Mouse (Mus musculus): ENCODE results near the gene Banf2. TPM values are rescaled to one million over a fixed set of nuclear protein-coding genes. Genes with fewer than 3 reads are reported as not detected.
A peak's percentile ranks its signal among the peaks of the same experiment; 100 is the strongest.

Gene Banf2
- total RNA-seq (2015; ENCODE audit: low replicate concordance) (not detected in 2 replicates), total RNA-seq (2017; ENCODE audit: low replicate concordance) (not detected in 2 replicates)

GRCm38 (mm10) chr2:144032664-144033063, at the start of gene Banf2:
Gene Banf2, plus strand, starts transcription at chr2:144033059.
- no peak for ATAC-seq (replicated peaks; ENCODE audit: low FRiP score, poor library complexity, severe bottlenecking)

- no peak for ATAC-seq (replicated peaks; ENCODE audit: low FRiP score, poor library complexity, severe bottlenecking)
Observed at GRCm38 (mm10) chr2:143983482-143983881, 49.4 kb upstream of the Banf2 start.

GRCm38 (mm10) chr2:143987485-143987884, 45.4 kb upstream of the Banf2 start:
- ATAC-seq (replicated peaks; ENCODE audit: low FRiP score, poor library complexity, severe bottlenecking) = no peak

- ATAC-seq (replicated peaks; ENCODE audit: low FRiP score, poor library complexity, severe bottlenecking) = no peak
Observed at GRCm38 (mm10) chr2:143988016-143988415, 44.8 kb upstream of the Banf2 start.

- no peak for ATAC-seq (replicated peaks; ENCODE audit: low FRiP score, poor library complexity, severe bottlenecking)
Observed at GRCm38 (mm10) chr2:143990997-143991396, 41.9 kb upstream of the Banf2 start.

- ATAC-seq (replicated peaks; ENCODE audit: low FRiP score, poor library complexity, severe bottlenecking) = no peak
Observed at GRCm38 (mm10) chr2:143991964-143992672, 40.7 kb upstream of the Banf2 start.

- no peak for ATAC-seq (replicated peaks; ENCODE audit: low FRiP score, poor library complexity, severe bottlenecking)
Observed at GRCm38 (mm10) chr2:143992977-143993376, 39.9 kb upstream of the Banf2 start.

GRCm38 (mm10) chr2:144002229-144002984, 30.5 kb upstream of the Banf2 start:
- ATAC-seq (replicated peaks; ENCODE audit: low FRiP score, poor library complexity, severe bottlenecking) = no peak

- no peak for ATAC-seq (replicated peaks; ENCODE audit: low FRiP score, poor library complexity, severe bottlenecking)
Observed at GRCm38 (mm10) chr2:144003544-144003943, 29.3 kb upstream of the Banf2 start.

- ATAC-seq (replicated peaks; ENCODE audit: low FRiP score, poor library complexity, severe bottlenecking) = no peak
Observed at GRCm38 (mm10) chr2:144005166-144005955, 27.5 kb upstream of the Banf2 start.

GRCm38 (mm10) chr2:144006686-144007085, 26.2 kb upstream of the Banf2 start:
- ATAC-seq (replicated peaks; ENCODE audit: low FRiP score, poor library complexity, severe bottlenecking) = no peak

- ATAC-seq (replicated peaks; ENCODE audit: low FRiP score, poor library complexity, severe bottlenecking) = no peak
Observed at GRCm38 (mm10) chr2:144007211-144007610, 25.6 kb upstream of the Banf2 start.

GRCm38 (mm10) chr2:144009081-144009480, 23.8 kb upstream of the Banf2 start:
- no peak for ATAC-seq (replicated peaks; ENCODE audit: low FRiP score, poor library complexity, severe bottlenecking)

GRCm38 (mm10) chr2:144009551-144010281, 23.1 kb upstream of the Banf2 start:
- no peak for ATAC-seq (replicated peaks; ENCODE audit: low FRiP score, poor library complexity, severe bottlenecking)

- ATAC-seq (replicated peaks; ENCODE audit: low FRiP score, poor library complexity, severe bottlenecking) = peak; percentile 68
Observed at GRCm38 (mm10) chr2:144010282-144011044, 22.4 kb upstream of the Banf2 start.

GRCm38 (mm10) chr2:144011080-144011551, 21.7 kb upstream of the Banf2 start, which contains the start of gene Rrbp1:
Gene Rrbp1, minus strand, starts transcription at chr2:144011263.
- peak; percentile 96 for ATAC-seq (replicated peaks; ENCODE audit: low FRiP score, poor library complexity, severe bottlenecking)

- ATAC-seq (replicated peaks; ENCODE audit: low FRiP score, poor library complexity, severe bottlenecking) = no peak
Observed at GRCm38 (mm10) chr2:144014051-144014450, 18.8 kb upstream of the Banf2 start.

- ATAC-seq (replicated peaks; ENCODE audit: low FRiP score, poor library complexity, severe bottlenecking) = no peak
Observed at GRCm38 (mm10) chr2:144014481-144014880, 18.4 kb upstream of the Banf2 start.

- no peak for ATAC-seq (replicated peaks; ENCODE audit: low FRiP score, poor library complexity, severe bottlenecking)
Observed at GRCm38 (mm10) chr2:144015861-144016260, 17.0 kb upstream of the Banf2 start.

All from erythroid progenitor cell, adult 5-6 weeks (primary cell).